Mouse (Mus musculus) brain, embryonic 14.5 days (tissue): ENCODE data around the gene Ly6g6f. TPM values are rescaled to one million over a fixed set of nuclear protein-coding genes. Genes with fewer than 3 reads are reported as not detected.

Experiments used
- DNase-seq: peaks from one replicate; pipeline ENCODE4 v3.0.0-alpha.2; 2011; ENCODE audit warnings: low read depth
- CTCF ChIP-seq: fragments of 200-500 bp; IDR thresholded peaks from 2 replicates; pipeline ENCODE4 v1.5.1; 2012; ENCODE audit warnings: inconsistent platforms, mild to moderate bottlenecking, moderate library complexity, borderline replicate concordance; ENCODE audit not compliant: insufficient read depth, insufficient read length; ENCODE audit errors: extremely low read depth
- POLR2A ChIP-seq: fragments of 200-500 bp; IDR thresholded peaks from 2 replicates; pipeline ENCODE4 v1.6.1; 2012; ENCODE audit warnings: mild to moderate bottlenecking, inconsistent platforms, borderline replicate concordance; ENCODE audit not compliant: poor library complexity, insufficient read depth, insufficient read length, severe bottlenecking; ENCODE audit errors: extremely low read depth
- polyA plus RNA-seq: library from polyadenylated mRNA; depleted of rRNA; stranded (reverse); fragments of >200 nt; gene quantifications from 2 replicates; pipeline ENCODE4 v1.2.3, GENCODE M21; 2012

The Ly6g6f gene
- polyA plus RNA-seq, 1 experiment: 0.30 TPM

DNA sequence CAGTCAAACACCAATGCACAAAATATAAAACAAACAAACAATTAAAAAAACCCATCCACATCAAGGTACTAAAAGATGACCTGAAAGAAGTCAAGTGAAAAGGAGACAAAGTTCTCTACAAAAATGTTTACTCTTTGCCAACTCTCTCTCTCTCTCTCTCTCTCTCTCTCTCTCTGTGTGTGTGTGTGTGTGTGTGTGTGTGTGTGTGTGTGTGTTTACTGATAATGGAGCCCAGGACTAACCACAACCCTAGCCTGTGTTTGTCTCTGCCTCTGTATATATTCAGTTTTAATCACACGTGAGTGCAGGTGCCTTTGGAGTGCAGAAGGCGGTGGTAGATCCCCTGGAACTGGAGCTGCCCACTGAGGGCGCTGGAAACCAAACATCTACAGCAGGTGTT, 28.3 kb downstream of the Ly6g6f start:
- TF ChIP-seq CTCF (no peak), POLR2A (no peak)
- no peak for DNase-seq

DNA sequence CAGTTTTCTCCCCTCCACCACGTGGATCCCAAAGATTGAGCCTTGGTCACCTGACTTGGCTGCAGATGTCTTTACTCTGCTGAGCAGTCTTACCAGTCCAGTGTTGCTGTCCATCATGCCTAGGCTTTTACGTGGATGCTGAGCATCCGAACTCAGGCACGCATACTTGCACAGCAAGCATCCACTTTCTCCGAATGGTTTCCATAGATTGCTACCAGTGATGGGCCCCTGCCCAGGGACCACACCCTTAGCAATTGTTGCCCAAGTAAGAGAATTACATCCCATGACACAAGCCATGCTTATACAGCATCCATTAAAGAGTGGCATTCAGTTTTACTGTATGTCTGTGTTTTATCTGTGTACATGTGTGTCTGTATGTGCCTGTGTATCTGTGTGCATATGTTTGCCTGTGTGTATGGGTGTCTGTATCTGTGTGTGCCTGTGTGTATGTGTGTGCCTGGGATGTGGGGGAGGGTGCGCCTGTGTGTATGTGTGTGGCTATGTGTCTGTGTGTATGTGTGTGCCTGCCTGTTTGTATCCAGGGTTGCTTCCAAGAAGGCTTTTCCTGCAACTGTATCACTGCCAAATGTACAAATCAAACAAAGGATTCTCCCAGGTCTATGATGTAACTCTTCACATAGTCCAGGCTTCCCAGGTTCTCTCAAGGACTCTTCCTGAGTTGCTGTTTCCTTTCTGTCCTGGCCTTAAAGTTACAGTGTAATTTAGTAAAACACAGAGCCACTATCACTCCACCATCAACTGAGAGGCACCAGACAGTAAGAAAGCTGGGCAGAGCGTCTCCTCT, 29.5 kb downstream of the Ly6g6f start:
- TF ChIP-seq CTCF: no peak
- no peak for TF ChIP-seq POLR2A
- no peak for DNase-seq

DNA sequence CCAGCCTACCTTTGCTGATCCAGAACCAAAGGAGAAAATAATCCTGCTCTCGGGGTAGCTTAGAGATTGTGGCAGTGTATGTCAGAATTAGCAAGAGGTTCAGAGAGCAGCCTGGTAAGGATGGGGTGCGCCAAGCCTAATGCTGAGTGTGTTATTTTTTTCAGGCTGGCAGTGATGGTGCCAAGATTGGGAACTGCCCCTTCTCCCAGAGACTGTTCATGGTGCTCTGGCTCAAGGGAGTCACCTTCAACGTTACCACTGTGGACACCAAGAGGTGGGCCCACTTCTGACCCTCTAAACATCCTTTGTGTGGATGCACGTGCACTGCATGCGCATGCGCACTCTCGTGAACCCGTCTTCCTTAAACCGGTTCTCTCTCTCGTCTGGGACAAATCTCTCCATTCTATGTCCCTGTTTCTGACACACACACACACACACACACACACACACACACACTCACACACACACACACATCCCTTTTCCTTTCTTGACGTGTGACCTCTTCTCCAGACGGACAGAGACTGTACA, 33.1 kb downstream of the Ly6g6f start:
- no peak for TF ChIP-seq CTCF
- no peak for TF ChIP-seq POLR2A
- DNase-seq: no peak

GRCm38 (mm10) chr17:35051156-35052086, 34.0 kb downstream of the Ly6g6f start:
- no peak for TF ChIP-seq CTCF
- no peak for TF ChIP-seq POLR2A
- peak; percentile 84 for DNase-seq

DNA sequence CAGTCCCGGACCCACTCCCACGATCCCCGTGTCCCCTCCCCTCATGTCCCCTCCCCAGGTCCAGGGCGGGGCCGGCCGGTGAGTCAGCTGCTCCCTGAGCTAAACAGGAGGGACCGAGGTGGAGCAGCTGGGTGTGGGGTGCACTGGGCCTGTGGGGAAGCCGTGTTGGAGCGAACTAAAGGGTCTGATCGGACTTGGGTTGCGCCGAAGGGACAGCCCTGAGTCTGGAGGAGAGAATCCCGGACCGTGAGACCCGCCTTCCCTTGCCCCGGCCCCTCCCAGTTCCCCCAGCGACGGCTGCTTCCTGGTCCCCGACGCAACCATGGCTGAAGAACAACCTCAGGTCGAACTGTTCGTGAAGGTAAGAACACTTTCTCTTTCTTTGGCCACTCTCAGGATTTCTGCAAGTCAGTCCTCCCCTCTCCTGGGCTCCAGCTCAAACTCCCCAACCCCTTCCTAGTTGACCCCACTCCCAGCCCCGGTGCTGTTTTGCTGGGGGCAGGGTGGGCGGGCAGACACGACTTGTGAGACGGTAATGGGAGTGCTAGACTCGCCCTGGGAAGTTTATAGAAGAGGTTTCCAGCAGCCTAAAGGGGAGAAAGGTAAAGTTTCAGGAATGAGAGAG, 35.2 kb downstream of the Ly6g6f start:
- TF ChIP-seq POLR2A (no peak), CTCF (no peak)
- DNase-seq: peak; percentile 70

GRCm38 (mm10) chr17:35049561-35050016, 35.8 kb downstream of the Ly6g6f start, which contains the start of gene Clic1:
TSS of gene Clic1 (plus strand) at chr17:35049966.
- TF ChIP-seq POLR2A (0 out of 2 replicates have a peak, but pooled peaks have one; percentile 14), CTCF (no peak)
- peak; percentile 88 for DNase-seq

- TF ChIP-seq POLR2A (no peak), CTCF (no peak)
- no peak for DNase-seq
Measured at GRCm38 (mm10) chr17:35048932-35049440, 36.4 kb downstream of the Ly6g6f start.

DNA sequence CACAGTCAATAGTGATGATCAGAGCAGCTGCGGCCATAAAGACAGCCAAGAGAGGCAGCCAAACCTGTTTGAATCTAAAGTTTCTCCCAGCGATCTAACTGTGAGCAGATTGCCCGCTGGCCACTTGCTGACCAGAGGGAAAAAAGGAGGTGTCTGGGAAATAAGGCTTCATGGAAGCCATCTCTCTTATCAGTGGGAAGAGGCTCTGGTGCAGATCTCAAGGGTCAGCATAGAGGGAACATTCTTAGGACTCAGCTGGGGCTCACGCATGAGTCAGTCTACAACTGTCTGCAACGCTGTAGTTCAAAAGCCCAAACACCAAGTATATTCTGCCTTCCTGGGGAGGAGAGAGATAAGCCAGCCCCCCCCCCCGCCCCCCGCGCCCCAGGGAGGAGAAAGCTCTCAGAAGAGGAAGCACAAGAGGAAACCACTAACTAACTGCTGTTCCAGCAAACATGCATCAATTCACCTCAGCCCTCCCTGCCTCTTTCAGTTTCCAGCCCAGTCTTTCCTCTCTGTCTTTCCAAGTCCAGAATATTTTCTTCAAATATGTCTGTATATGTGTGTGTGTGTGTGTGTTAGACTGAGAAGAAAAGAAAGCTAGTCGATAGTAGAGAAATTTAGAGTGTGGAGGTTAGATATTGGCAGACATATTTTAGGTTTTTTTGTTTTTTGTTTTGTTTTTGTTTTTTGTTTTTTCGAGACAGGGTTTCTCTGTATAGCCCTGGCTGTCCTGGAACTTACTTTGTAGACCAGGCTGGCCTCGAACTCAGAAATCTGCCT, 37.1 kb downstream of the Ly6g6f start:
- TF ChIP-seq CTCF (no peak), POLR2A (no peak)
- DNase-seq: no peak

DNA sequence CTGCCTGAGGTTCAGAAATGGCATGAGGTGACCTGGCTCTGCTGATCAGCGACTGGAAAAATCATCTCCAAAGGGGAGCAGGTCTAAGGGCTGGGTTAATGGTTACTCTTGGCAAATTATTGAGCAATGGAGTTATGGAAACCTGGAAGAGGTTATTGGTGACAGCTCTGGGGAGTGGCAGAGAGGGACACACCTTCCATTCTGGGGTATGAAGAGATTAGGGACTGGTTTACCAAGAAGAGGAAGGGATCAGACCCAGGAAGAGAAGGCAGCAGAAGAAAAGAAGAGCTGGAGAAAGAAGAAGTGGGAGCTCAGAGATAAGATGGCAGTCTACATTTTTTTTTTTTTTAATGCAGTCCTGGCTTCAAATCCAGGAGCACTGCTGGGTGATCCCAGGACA, 37.7 kb downstream of the Ly6g6f start:
- TF ChIP-seq CTCF (no peak), POLR2A (no peak)
- no peak for DNase-seq

DNA sequence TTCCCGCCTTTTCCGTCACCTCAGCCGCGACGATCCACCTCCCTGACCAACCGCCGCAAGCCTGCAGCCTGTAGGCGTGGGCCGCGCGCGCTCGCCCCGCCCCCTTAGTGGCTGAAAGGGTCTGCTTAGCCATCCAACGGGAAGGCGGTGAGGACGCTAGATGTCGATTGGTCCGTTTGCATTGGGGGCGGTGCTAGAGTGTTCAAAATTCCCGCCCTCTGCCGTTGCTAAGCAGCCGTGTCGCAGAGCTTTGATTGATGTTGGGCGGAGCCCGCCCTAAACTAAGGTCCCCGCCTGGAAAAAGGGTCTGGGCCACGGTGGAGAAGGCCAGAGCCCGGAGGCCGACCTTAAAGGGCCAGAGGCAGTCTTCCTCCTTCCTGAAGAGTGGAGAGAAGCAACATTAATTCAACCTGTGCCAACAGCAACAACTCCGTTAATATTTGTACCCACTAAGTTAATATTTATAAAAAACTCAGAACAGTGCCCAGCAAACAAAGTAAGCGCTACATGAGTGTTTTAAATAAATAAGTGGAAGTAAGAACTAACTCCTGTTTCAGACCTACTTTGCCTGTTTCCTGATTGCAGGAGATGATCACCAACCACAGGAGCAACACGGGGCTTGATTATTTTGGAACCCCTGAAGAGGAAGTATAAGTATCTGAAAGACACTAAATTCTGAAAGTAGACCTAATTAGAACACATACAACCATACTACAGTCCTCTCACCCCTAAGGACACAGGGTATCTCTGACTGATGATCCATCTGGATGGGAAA, 38.5 kb downstream of the Ly6g6f start, which contains the start of gene Msh5:
TSS of gene Msh5 (minus strand) at position 65 of the 775 bp plus-strand sequence.
- TF ChIP-seq CTCF: no peak
- no peak for TF ChIP-seq POLR2A
- DNase-seq: peak; percentile 99
